Mouse (Mus musculus): Measurements from ENCODE around the gene Minpp1.

Gene Minpp1

DNA sequence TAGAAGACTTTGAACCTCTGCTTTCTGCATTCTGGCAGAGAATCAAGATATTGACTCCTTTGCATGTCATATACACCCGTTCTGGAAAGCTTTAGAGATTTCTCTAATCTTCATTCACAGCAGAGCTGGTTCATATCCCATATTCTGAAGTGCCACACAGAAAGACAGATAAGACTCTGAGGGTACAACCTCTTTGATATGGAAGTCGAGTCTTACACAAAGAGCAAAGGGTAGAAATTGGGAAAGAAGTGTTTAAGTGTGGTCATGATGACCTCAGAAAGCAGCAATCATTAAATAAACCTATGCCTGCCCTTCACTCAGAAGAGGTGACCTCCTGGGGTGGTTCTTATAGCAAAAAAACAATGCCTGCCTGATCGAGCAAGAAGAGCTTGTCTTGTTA is 43.2 kb downstream of the Minpp1 start:
- no peak for DNase-seq (ENCODE audit: low spot score)

DNA sequence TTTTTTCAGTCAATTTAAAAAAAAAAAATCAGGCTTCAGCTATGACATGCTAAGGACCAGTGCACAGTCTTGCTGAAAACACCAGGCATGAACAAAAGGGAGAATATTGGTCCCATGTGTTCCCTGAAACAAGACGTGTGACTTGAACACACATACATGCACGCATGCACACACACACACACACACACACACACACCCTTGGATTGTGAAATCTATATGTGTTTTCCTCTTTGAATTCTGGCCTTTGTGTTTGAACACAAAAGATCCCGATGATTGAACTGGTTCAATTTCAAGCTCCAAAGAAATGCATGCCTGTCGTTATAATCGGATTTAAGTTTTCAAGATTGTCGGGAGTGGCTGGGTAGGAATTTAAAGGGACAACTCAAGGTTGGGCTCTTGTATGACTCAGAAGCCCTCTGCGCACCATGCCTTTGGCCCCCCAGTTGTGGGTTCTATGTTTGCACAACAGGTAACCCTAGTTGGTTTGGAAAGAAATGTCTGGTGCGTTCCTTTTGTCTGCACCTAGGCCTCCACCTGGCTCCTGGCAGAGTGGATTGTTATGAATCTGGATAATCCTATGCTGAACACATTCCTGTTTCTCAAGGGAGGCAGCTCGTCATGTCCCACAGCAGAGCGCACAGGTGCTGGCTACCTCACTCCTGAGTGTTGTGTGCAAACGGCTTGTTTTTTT is 43.8 kb downstream of the Minpp1 start:
- no peak for DNase-seq (ENCODE audit: low spot score)

DNA sequence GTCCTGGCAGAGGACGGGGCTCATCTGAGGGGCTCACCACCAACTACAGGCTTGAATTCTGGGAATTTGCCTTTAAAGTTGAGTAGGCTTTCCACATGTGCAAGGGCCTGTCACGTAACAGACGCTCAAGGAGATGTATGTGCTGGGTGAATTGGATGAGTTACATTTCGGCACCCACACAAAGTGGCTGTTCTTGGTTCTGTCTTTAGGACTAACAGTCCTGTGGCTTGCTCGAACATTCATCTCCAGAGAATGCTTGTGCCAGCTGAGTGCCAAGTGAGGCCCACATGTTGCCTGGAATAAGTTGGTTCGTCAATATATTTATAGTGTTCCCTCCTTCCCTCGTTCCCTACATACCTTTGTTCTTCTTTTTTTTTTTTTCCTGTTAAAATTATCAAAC is 44.7 kb downstream of the Minpp1 start:
- DNase-seq (ENCODE audit: low spot score), result peak; percentile 12

DNA sequence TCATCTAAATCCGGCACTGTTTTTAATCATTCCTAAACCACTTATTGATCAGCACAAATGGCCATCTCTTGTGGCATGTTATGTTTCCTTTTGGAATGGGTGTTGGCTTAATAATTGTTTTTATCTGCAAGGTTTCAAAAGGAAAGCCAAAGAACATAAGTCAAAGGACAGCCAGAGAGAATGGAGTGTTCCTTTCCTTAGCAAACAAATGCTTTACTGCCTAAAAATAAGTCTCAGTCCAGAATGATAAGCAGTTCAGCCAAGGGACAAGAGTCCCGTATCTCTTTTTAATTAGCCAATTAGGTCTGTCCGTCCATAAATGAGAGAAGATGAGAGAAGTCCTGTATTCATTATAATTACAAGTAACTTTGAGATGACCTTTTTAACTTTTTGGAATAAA is 46.8 kb downstream of the Minpp1 start:
- no peak for DNase-seq (ENCODE audit: low spot score)

DNA sequence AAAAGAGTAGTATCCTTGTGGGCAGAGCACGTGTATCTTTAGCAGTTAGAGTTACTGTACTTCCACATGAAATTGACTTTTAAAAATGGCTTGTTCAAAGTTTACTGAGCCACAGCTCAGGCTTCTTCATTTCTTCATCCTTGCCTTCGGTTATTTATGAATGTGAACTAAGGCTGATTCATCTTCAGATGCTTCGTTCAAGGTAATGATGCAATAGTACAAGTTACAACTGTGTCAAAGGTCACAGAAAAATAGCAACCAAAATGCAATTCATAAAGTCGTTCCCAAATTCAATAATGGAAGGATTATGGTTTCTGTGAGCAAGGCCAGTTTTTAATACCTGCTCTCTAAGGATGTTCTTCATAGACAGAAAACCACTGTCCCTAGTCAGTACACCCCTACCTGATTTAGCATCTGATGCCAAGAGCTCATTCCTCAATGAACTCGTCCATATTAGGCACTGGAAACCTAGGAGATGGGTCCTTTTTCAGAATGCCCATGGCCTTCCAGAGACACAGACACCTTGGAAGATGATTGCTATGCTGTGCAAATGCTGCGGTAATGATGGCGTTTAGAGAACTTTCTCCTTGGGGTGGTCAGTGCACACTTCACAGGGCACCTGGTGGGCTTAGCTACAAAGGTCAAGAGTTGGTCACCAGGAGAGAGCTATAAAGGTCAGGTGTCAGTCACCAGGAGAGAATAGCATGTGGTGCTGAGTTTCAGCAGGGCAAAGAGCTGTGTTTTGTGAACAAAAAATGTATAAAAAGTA is 47.4 kb downstream of the Minpp1 start:
- DNase-seq (ENCODE audit: low spot score), result no peak

DNA sequence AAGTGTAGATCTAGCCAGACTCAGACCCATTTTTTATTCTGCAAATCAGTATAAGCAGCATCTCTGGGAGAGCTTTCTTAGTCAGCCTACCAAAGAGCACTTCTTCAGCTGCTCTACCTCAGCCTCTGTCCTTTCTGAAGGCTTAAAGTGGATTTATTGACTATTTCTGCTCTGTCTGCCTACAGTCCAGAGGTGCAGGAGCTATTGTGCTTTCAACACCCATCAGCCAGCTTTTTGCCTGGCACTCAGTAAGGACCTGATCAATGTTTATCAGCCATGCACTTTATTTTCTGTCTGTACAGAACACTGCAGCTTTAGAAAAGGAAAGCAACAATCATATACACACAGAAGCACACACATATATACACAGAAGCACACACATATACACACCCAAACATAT is 49.3 kb downstream of the Minpp1 start:
- no peak for DNase-seq (ENCODE audit: low spot score)

DNA sequence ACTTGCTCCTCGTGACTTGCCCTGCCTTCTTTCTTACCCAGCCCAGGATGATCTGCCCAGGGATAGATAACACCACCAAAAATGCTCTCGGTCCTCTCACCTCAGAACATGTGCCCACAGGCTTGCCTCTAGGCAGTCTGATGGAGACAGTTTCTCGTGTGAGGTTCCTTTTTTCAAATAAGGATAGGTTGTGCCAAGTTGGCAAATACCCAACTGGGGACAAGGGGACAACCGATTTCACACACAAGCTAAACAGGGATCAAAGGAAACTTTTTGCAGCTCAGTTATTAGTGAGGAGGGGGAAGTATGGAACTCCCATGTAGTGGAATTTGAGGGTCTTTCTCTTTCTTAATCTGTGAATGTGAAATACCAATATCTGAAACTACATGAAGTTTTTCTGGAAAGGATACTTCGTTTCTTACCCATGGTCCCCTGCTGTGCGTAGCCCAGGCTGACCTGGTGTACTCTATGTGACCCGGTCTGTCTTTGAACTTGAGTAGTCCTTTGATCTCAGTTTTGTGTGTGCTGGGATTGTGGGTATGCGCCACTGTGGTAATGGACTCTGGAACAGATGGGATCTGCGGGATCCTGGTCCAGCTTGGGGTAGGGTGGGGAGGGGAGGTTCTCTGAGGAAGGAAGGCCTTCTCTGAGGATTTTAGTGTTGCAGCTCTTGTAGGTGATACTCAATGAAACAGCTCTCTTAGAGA is 57.4 kb downstream of the Minpp1 start:
- no peak for DNase-seq (ENCODE audit: low spot score)

DNA sequence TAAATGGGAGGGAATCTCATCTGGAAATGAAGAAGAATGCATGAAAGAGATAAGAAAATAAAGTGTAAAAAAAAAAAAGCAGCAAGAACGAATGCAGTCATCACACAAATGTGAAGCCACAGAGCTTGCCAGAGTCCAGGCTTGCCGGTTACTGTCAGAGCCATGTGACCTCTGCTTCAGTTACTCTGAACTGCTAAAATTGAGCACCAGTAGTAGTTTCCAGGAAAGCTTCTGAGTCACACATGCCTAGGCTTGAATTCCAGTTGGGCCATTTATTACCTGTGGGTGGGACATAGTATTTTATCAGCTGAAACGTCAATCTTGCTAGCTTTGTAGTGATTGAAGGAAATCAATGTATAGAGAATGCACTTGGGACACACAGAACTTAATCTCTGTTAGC is 61.8 kb downstream of the Minpp1 start:
- DNase-seq (ENCODE audit: low spot score), result no peak

DNA sequence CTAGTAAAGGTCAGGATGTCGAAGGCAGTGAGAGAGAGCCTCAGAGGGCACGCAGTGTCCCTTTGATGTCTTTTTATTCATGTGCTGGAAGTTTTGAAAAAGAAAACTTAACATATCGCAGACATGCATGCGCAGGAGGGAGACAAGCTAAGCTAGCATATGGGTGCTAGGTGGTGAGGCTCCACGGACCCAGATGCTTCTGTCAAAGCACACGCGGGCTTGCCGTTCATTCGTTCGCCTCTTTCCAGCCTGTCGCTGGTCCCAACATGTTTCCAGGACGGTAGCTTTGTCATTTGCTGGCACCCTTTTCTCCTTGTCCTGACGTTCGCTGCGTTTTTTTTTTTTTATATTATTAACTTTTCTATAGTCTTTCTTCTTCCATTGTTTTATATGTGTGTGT is 62.6 kb downstream of the Minpp1 start:
- DNase-seq (ENCODE audit: low spot score), result no peak

DNA sequence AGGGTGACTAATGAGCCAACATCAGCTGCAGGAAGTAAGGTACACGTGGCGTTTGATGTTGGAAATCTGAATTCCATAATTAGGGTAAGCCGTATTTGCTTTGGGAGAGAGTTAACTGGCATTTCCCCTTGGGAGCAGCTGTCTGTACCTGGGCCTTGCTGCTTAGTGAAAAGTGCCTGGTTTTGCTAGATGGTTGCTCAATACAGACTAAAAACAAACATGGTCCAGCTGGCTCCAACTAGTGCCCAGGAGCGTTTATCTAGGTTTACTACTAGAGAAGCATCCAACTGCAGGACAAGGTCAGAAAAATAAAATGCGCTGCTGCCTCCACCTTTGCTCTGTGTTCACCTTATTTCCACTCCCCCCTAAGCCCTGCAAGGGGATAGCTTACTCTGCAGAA is 64.9 kb downstream of the Minpp1 start:
- no peak for DNase-seq (ENCODE audit: low spot score)

DNA sequence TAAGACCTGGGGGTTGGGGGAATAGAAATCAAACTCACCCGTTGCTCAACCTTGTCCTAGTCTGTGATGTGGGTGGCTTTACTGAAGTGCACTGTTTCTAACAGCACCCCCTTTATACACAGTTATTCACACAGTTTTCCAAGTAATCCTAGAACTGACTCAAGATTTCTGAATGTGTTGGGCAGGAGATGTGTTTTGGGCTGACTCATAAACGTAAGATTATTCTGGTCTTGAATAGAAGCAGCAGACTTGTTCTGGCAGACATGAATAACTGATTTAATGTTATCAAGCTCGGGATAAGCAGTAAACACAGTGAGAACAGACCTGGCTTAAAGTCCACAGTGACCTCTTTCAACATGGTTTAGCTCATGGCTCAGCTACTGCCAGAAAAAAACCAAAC is 65.9 kb downstream of the Minpp1 start:
- no peak for DNase-seq (ENCODE audit: low spot score)

DNA sequence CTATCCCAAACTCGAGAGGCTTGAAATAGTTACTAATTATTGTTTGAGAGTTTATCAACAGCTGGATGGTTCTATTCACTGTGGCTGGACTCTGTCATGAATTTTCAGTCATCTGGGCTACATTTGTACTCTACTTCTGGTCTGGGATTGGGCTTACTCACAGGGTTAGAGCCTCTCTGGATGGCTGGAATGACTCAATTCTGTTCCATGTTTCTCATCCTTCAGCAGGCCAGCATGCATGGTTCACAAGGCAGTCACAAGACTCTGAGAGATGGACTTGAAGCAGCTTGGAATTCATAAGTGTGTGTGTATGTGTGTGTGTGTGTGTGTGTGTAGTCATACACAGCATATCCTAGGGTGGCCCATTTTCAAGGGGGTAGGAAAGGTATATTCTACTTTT is 66.5 kb downstream of the Minpp1 start:
- no peak for DNase-seq (ENCODE audit: low spot score)

DNA sequence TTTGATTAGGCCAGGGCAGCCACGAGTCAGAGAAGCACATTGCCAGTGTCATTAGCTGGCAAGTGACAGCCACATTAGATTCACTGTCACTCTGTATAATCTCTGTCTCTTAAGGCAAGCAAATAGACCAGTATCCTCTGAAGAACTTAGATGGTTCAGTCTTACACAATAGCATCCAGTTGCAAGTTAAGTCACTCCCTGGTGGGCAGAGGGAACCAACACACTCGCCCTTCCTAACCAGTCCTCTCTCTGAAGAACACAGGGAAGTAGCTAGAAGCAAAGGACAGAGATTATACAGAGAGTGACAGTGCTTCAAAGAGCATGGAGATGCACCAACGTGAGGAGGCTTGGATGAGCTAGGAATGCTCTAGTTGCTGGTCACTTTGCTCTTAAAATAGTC is 67.7 kb downstream of the Minpp1 start:
- DNase-seq (ENCODE audit: low spot score), result no peak

DNA sequence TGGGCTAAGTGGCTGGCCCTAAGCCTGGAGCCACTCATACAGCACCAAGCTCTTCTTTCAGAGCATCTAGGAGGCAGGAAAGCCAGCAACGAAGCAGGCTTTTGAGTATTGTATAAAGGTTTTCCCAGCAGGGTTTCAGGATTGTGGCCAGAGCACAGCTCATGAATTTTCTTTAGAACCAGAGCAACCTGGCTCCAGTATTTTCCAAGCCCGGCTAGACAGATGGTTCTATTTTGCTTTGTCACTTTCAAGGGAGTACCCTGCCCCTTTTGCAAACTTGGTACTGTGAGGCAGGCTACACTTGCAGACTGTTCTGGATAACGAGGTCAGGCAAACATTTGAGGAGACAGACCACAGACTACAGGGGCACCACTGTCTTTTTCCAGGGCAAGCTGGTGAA is 69.7 kb downstream of the Minpp1 start:
- DNase-seq (ENCODE audit: low spot score), result no peak

All from left cerebral cortex, adult 11 months (tissue).